Mouse (Mus musculus): Measurements from ENCODE around the gene Nr2f1. TPM values are rescaled to one million over a fixed set of nuclear protein-coding genes. Genes with fewer than 3 reads are reported as not detected.
A peak's percentile ranks its signal among the peaks of the same experiment; 100 is the strongest.
"Not testable (repeated sequence)": the region's sequence is repeated elsewhere in the genome, so short reads cannot be mapped to it uniquely, and the experiment has no call there.

Gene Nr2f1
- 9.1 and 12.6 TPM in 2 replicates for polyA plus RNA-seq (2015; fragmentation: Nextera tagmentation; extraction: Ambion mirVana)

DNA sequence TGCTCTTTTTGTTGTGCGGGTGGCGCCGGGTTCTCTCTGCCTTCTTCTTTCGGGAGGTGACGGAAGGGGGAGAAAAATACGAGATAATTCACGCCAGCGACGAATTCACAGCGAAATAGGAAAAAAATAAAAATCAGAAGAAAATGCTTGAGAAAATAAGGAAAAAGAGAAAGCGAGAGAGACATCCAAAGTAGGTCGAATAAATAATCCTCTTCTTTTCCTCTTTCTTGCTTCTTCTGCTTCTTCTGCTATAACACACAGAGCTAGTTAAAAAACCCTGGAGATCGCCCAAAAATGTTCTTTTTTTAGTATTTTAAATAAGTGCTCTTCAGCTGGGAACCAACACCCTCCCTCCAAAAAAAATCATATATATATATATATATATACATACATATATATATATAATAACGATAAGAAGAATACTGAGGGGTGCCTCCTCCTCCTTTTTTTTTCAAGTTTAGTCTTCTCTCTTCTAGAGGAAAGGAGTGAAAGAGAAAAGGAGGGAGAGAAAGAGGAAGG is at the start of gene Nr2f1:
Gene Nr2f1 (minus strand): TSS at position 116 of the 519 bp plus-strand sequence.
- ATAC-seq (ENCODE audit: insufficient read depth, low FRiP score): no peak
- peaks cover 12% of the 10 kb centered on the region for H3K4me1 ChIP-seq (ENCODE audit: control insufficient read depth, insufficient read depth, low read length)
- H3K36me3 ChIP-seq (ENCODE audit: control insufficient read depth, insufficient read depth, low read length): no peaks in the 10 kb centered on the region
- peak within 1 kb of the TSS; percentile 98 for H3K27ac ChIP-seq (ENCODE audit: low read length)
- peaks cover 15% of the 10 kb centered on the region for H3K27me3 ChIP-seq (ENCODE audit: control insufficient read depth, insufficient read depth, low read length)
- peak within 1 kb of the TSS; percentile 57 for H3K4me2 ChIP-seq (ENCODE audit: low read depth, low read length)
- H3K9ac ChIP-seq (ENCODE audit: low read length): peak within 1 kb of the TSS; percentile 96
- H3K4me3 ChIP-seq (replicated peaks; ENCODE audit: low read length): peak within 1 kb of the TSS; percentile 75
- WGBS: 2% methylated on average over 14 of the region's 14 CpGs
- no peaks in the 10 kb centered on the region for H3K9me3 ChIP-seq (replicated peaks; ENCODE audit: control insufficient read depth, low read length)

GRCm38 (mm10) chr13:78221680-78222079 is 22.1 kb upstream of the Nr2f1 start:
- Histone ChIP-seq H3K9me3 (replicated peaks; ENCODE audit: control insufficient read depth, low read length) (no peaks in the 10 kb centered on the region), H3K9ac (ENCODE audit: low read length) (no peak overlapping the region), H3K4me3 (replicated peaks; ENCODE audit: low read length) (no peak overlapping the region), H3K4me1 (ENCODE audit: control insufficient read depth, insufficient read depth, low read length) (no peaks in the 10 kb centered on the region), H3K4me2 (ENCODE audit: low read depth, low read length) (no peak overlapping the region), H3K27ac (ENCODE audit: low read length) (no peak overlapping the region), H3K27me3 (ENCODE audit: control insufficient read depth, insufficient read depth, low read length) (no peaks in the 10 kb centered on the region), H3K36me3 (ENCODE audit: control insufficient read depth, insufficient read depth, low read length) (no peaks in the 10 kb centered on the region)
- 82% methylated on average over 3 of the region's 3 CpGs for WGBS
- ATAC-seq (ENCODE audit: insufficient read depth, low FRiP score): no peak

DNA sequence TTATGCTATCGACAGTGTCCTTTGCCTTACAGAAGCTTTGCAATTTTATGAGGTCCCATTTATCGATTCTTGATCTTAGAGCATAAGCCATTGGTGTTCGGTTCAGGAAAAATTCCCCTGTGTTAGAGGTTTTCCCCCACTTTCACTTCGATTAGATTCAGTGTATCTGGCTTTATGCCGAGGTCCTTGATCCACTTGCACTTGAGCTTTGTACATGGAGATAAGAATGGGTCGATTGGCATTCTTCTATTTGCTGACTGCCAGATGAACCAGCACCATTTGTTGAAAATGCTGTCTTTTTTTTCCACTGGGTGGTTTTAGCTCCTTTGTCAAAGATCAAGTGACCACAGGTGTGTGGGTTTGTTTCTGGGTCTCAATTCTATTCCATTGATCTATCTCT is 20.7 kb upstream of the Nr2f1 start:
- WGBS: 85% methylated on average over 6 of the region's 6 CpGs
- ATAC-seq (ENCODE audit: insufficient read depth, low FRiP score); H3K4me2 ChIP-seq (ENCODE audit: low read depth, low read length); H3K27ac ChIP-seq (ENCODE audit: low read length); H3K9me3 ChIP-seq (replicated peaks; ENCODE audit: control insufficient read depth, low read length); H3K4me1 ChIP-seq (ENCODE audit: control insufficient read depth, insufficient read depth, low read length); H3K4me3 ChIP-seq (replicated peaks; ENCODE audit: low read length); H3K27me3 ChIP-seq (ENCODE audit: control insufficient read depth, insufficient read depth, low read length); H3K36me3 ChIP-seq (ENCODE audit: control insufficient read depth, insufficient read depth, low read length); H3K9ac ChIP-seq (ENCODE audit: low read length): not testable (repeated sequence)

- 36% methylated on average over 2 of the region's 2 CpGs for WGBS
Observed at GRCm38 (mm10) chr13:78215223-78215622, 15.7 kb upstream of the Nr2f1 start.

DNA sequence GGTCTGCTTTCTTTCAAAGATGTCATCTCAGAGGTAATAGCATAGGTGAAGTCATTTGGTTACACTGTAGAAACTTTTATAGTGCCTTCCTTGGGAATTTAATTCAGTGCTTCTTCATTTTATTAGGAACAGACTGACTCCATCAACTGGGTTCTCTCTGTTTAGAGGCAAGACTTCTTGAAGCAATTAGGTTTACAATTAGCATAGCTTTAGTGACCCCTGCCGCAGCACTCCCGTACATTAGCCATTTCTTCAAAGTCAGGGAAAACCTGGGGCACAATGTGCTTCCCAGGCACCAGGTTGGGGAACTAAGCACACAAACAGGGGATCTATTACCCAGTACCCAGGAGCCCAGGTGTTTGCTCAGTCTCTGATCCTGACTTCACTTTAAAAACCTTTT is 13.6 kb upstream of the Nr2f1 start:
- Histone ChIP-seq H3K36me3 (ENCODE audit: control insufficient read depth, insufficient read depth, low read length) (no peaks in the 10 kb centered on the region), H3K9ac (ENCODE audit: low read length) (no peak overlapping the region), H3K9me3 (replicated peaks; ENCODE audit: control insufficient read depth, low read length) (no peaks in the 10 kb centered on the region), H3K4me3 (replicated peaks; ENCODE audit: low read length) (no peak overlapping the region), H3K4me2 (ENCODE audit: low read depth, low read length) (no peak overlapping the region), H3K27me3 (ENCODE audit: control insufficient read depth, insufficient read depth, low read length) (peaks cover 8% of the 10 kb centered on the region; the same call in 1 of the 2 replicates), H3K27ac (ENCODE audit: low read length) (no peak overlapping the region), H3K4me1 (ENCODE audit: control insufficient read depth, insufficient read depth, low read length) (peaks cover 6% of the 10 kb centered on the region; the same call in 1 of the 2 replicates)
- no peak for ATAC-seq (ENCODE audit: insufficient read depth, low FRiP score)
- WGBS: 39% methylated on average over 2 of the region's 2 CpGs

More at GRCm38 (mm10) chr13:78215223-78215622, 15.7 kb upstream of the Nr2f1 start:
- H3K27ac ChIP-seq (ENCODE audit: low read length): no peak overlapping the region
- no peaks in the 10 kb centered on the region for H3K9me3 ChIP-seq (replicated peaks; ENCODE audit: control insufficient read depth, low read length)
- no peaks in the 10 kb centered on the region for H3K36me3 ChIP-seq (ENCODE audit: control insufficient read depth, insufficient read depth, low read length)
- peaks cover 8% of the 10 kb centered on the region; the same call in 1 of the 2 replicates for H3K27me3 ChIP-seq (ENCODE audit: control insufficient read depth, insufficient read depth, low read length)
- no peak overlapping the region for H3K9ac ChIP-seq (ENCODE audit: low read length)
- no peak for ATAC-seq (ENCODE audit: insufficient read depth, low FRiP score)
- H3K4me1 ChIP-seq (ENCODE audit: control insufficient read depth, insufficient read depth, low read length): peaks cover 6% of the 10 kb centered on the region; the same call in 1 of the 2 replicates
- H3K4me2 ChIP-seq (ENCODE audit: low read depth, low read length): no peak overlapping the region
- no peak overlapping the region for H3K4me3 ChIP-seq (replicated peaks; ENCODE audit: low read length)

- Histone ChIP-seq H3K36me3 (ENCODE audit: control insufficient read depth, insufficient read depth, low read length) (no peaks in the 10 kb centered on the region), H3K9me3 (replicated peaks; ENCODE audit: control insufficient read depth, low read length) (no peaks in the 10 kb centered on the region), H3K27me3 (ENCODE audit: control insufficient read depth, insufficient read depth, low read length) (peaks cover 10% of the 10 kb centered on the region; the same call in 1 of the 2 replicates), H3K27ac (ENCODE audit: low read length) (no peak overlapping the region), H3K4me2 (ENCODE audit: low read depth, low read length) (no peak overlapping the region), H3K9ac (ENCODE audit: low read length) (no peak overlapping the region), H3K4me1 (ENCODE audit: control insufficient read depth, insufficient read depth, low read length) (peaks cover 6% of the 10 kb centered on the region; the same call in 1 of the 2 replicates), H3K4me3 (replicated peaks; ENCODE audit: low read length) (no peak overlapping the region)
- no peak for ATAC-seq (ENCODE audit: insufficient read depth, low FRiP score)
- WGBS: 47% methylated on average over 15 of the region's 15 CpGs
Observed at GRCm38 (mm10) chr13:78212111-78212510, 12.6 kb upstream of the Nr2f1 start.

GRCm38 (mm10) chr13:78211231-78212010 is 11.9 kb upstream of the Nr2f1 start:
- H3K9ac ChIP-seq (ENCODE audit: low read length): no peak overlapping the region
- no peaks in the 10 kb centered on the region for H3K36me3 ChIP-seq (ENCODE audit: control insufficient read depth, insufficient read depth, low read length)
- WGBS: 39% methylated on average over 14 of the region's 14 CpGs
- no peaks in the 10 kb centered on the region for H3K9me3 ChIP-seq (replicated peaks; ENCODE audit: control insufficient read depth, low read length)
- H3K4me3 ChIP-seq (replicated peaks; ENCODE audit: low read length): no peak overlapping the region
- H3K27me3 ChIP-seq (ENCODE audit: control insufficient read depth, insufficient read depth, low read length): peaks cover 12% of the 10 kb centered on the region; the same call in 1 of the 2 replicates
- peaks cover 6% of the 10 kb centered on the region; the same call in 1 of the 2 replicates for H3K4me1 ChIP-seq (ENCODE audit: control insufficient read depth, insufficient read depth, low read length)
- ATAC-seq (ENCODE audit: insufficient read depth, low FRiP score): no peak
- no peak overlapping the region for H3K27ac ChIP-seq (ENCODE audit: low read length)
- H3K4me2 ChIP-seq (ENCODE audit: low read depth, low read length): no peak overlapping the region

DNA sequence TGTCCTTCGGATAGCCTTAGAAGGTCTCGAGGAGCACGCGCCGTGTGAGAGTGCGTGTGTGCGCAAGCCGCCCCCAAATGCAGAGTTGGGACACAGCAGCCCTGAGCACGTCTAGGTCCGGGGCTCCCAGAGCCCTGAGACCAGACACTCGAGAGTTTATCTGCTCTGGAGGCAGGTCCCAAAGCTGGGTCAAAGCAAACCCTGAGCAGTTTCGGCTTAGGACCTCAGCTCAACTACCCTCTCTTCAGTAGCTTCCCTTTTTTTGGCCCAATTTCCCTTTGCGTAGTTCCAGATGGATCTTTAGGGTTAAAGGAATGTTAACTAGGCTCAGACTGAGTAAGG is 11.2 kb upstream of the Nr2f1 start:
- ATAC-seq (ENCODE audit: insufficient read depth, low FRiP score): peak; percentile 34; the same call in 1 of the 2 replicates
- 24% methylated on average over 13 of the region's 13 CpGs for WGBS

More for the DNA sequence above, 11.2 kb upstream of the Nr2f1 start:
- Histone ChIP-seq H3K4me3 (replicated peaks; ENCODE audit: low read length) (peak overlapping the region; percentile 36), H3K36me3 (ENCODE audit: control insufficient read depth, insufficient read depth, low read length) (no peaks in the 10 kb centered on the region), H3K4me1 (ENCODE audit: control insufficient read depth, insufficient read depth, low read length) (peaks cover 6% of the 10 kb centered on the region; the same call in 1 of the 2 replicates), H3K9ac (ENCODE audit: low read length) (peak overlapping the region; percentile 59; the same call in 1 of the 2 replicates), H3K27ac (ENCODE audit: low read length) (no peak overlapping the region), H3K4me2 (ENCODE audit: low read depth, low read length) (peak overlapping the region; percentile 65), H3K27me3 (ENCODE audit: control insufficient read depth, insufficient read depth, low read length) (peaks cover 12% of the 10 kb centered on the region; the same call in 1 of the 2 replicates), H3K9me3 (replicated peaks; ENCODE audit: control insufficient read depth, low read length) (no peaks in the 10 kb centered on the region)

Measured in stomach, embryonic 16.5 days (tissue).